In genomic region chrX:101253952-101254729, GRCm38 (mm10) we compare ENCODE assay signal across 8 mouse cellular contexts. TPM values are rescaled to one million over a fixed set of nuclear protein-coding genes. Genes with fewer than 3 reads are reported as not detected.
DNase-seq lines count a peak whose midpoint lies in the region; ATAC-seq lines count a peak whose summit lies in the region.

TSS of gene Foxo4 (plus strand) at chrX:101254528.

- peak within 1 kb of the TSS; percentile 69 for H3K4me2 ChIP-seq in hindbrain, embryonic 16.5 days (ENCODE audit: low read length)

- peak; percentile 94 for ATAC-seq in hindbrain, embryonic 16.5 days

- no peaks in the 10 kb centered on the region for H3K9me3 ChIP-seq in hindbrain, embryonic 16.5 days (ENCODE audit: control insufficient read depth, low read length)

- H3K79me2 ChIP-seq in macrophage (ENCODE audit: inconsistent target): no peaks in the 10 kb centered on the region

- DNase-seq in WW6 (ENCODE audit: low read depth, low spot score): peak; percentile 60
- DNase-seq in cerebellum, postnatal 4 days (ENCODE audit: low spot score in 2 of 2): peak; percentile 67 to 72
- peak; percentile 87 for DNase-seq in gastrocnemius, adult 18-20 months (ENCODE audit: low spot score)
- peak; percentile 72 to 85 for DNase-seq in left cerebral cortex, adult 18-20 months (ENCODE audit: low spot score in 2 of 2)
- DNase-seq in right cerebral cortex, adult 2 months (ENCODE audit: low spot score in 2 of 2): peak; percentile 85 to 86
- DNase-seq in urinary bladder, postnatal 14 days (ENCODE audit: low spot score): peak; percentile 87

- no peak within 1 kb of the TSS for H3K27ac ChIP-seq in hindbrain, embryonic 16.5 days (ENCODE audit: low read depth, low read length)
- peak within 1 kb of the TSS; percentile 39 for H3K27ac ChIP-seq in macrophage

- 18% methylated on average over 47 of the region's 47 CpGs for WGBS in hindbrain, embryonic 16.5 days
- 23% methylated on average over 35 of the region's 47 CpGs for WGBS in macrophage (ENCODE audit: missing documents)

- no peaks in the 10 kb centered on the region for H3K36me3 ChIP-seq in hindbrain, embryonic 16.5 days (ENCODE audit: control insufficient read depth, insufficient read depth, low read length)
- no peaks in the 10 kb centered on the region for H3K36me3 ChIP-seq in macrophage (ENCODE audit: inconsistent target)

- H3K9ac ChIP-seq in hindbrain, embryonic 16.5 days (ENCODE audit: low read depth, low read length): peak within 1 kb of the TSS; percentile 62

- H3K4me3 ChIP-seq in hindbrain, embryonic 16.5 days (ENCODE audit: low read length): peak within 1 kb of the TSS; percentile 53
- peak within 1 kb of the TSS; percentile 65 for H3K4me3 ChIP-seq in macrophage (ENCODE audit: inconsistent target)

- no peaks in the 10 kb centered on the region; the same call in 1 of the 2 replicates for H3K4me1 ChIP-seq in hindbrain, embryonic 16.5 days (ENCODE audit: control insufficient read depth, insufficient read depth, low read depth, low read length)

- H3K27me3 ChIP-seq in hindbrain, embryonic 16.5 days (replicated peaks; ENCODE audit: control insufficient read depth, insufficient read depth, low read length): no peaks in the 10 kb centered on the region

RNA-seq across cellular contexts. Expression of gene Foxo4, which starts in this region (rescaled TPM):
- total RNA-seq in gastrocnemius, adult 18-20 months (2021): 100 to 1,000 TPM; 124 to 135 TPM
- polyA plus RNA-seq in hindbrain, embryonic 16.5 days (2015; fragmentation: Nextera tagmentation; extraction: Ambion mirVana): 0.70 and 1.1 TPM in 2 replicates
- 10 to 100 TPM; 16.1 to 19.1 TPM for total RNA-seq in left cerebral cortex, adult 18-20 months (2021)
- total RNA-seq in macrophage (2018; cell fraction: chromatin; rRNA removed): 10 to 100 TPM in 2 of 26 experiments, 1 to 10 TPM in 24; 1.6 to 13.6 (median 3.9) TPM
- total RNA-seq in macrophage (2018; cell fraction: cytosol; rRNA removed): 10 to 100 TPM in 12 of 26 experiments, 1 to 10 TPM in 14; 4.0 to 16.6 (median 7.9) TPM
- 10 to 100 TPM in 6 of 26 experiments, 1 to 10 TPM in 20; 3.1 to 20.3 (median 7.4) TPM for total RNA-seq in macrophage (2018; cell fraction: nucleus; rRNA removed)
- 8.1 to 15.6 TPM (median 9.5 TPM) in 3 replicates for polyA plus RNA-seq in macrophage (2018)

Comparison
In these comparisons a context has a peak if more than half of its experiments do, and no peak if none do; other contexts are left out.
1. RNA of gene Foxo4 (total RNA-seq): 124 to 135 TPM in gastrocnemius, adult 18-20 months; 16.1 to 19.1 TPM in left cerebral cortex, adult 18-20 months; every median in the first group is over 4 times any median in the second.
2. Peak in every context shown above with its lines, with median percentiles within 50 percentile points of each other: DNase-seq.